Mouse (Mus musculus) hindbrain, embryonic 15.5 days (tissue): ENCODE data around the gene Cytl1. TPM values are rescaled to one million over a fixed set of nuclear protein-coding genes. Genes with fewer than 3 reads are reported as not detected.

ENCODE experiments used
- ATAC-seq: fragments of 200-750 bp; cut with Nextera tagmentation; 2 replicates; pipeline ENCODE4 v1.8.0; 2017; ENCODE audit warnings: low read depth, moderate number of reproducible peaks, moderate TSS enrichment; ENCODE audit not compliant: low FRiP score
- H3K27ac ChIP-seq: fragments of 300-500 bp; sonication (generic); replicated peaks from 2 replicates; pipeline ENCODE4 v1.5.1; 2015; ENCODE audit warnings: mild to moderate bottlenecking, inconsistent platforms
- H3K27me3 ChIP-seq: fragments of 300-500 bp; sonication (generic); 2 replicates; pipeline ENCODE4 v1.6.1; 2015; ENCODE audit warnings: control low read depth, inconsistent platforms
- H3K36me3 ChIP-seq: fragments of 300-500 bp; sonication (generic); 2 replicates; pipeline ENCODE4 v1.6.1; 2015; ENCODE audit warnings: control low read depth, inconsistent platforms
- H3K4me1 ChIP-seq: fragments of 300-500 bp; sonication (generic); replicated peaks from 2 replicates; pipeline ENCODE4 v1.6.1; 2015; ENCODE audit warnings: control low read depth, inconsistent platforms
- H3K4me2 ChIP-seq: fragments of 300-500 bp; sonication (generic); 2 replicates; pipeline ENCODE4 v1.6.1; 2015; ENCODE audit warnings: moderate library complexity, mild to moderate bottlenecking, inconsistent platforms
- H3K4me3 ChIP-seq: fragments of 300-500 bp; sonication (generic); 2 replicates; pipeline ENCODE4 v1.5.1; 2015; ENCODE audit warnings: mild to moderate bottlenecking, inconsistent platforms
- H3K9ac ChIP-seq: fragments of 300-500 bp; sonication (generic); 2 replicates; pipeline ENCODE4 v1.6.1; 2015; ENCODE audit warnings: inconsistent platforms
- H3K9me3 ChIP-seq: fragments of 300-500 bp; sonication (generic); 2 replicates; pipeline ENCODE4 v1.6.1; 2016; ENCODE audit warnings: control low read depth, inconsistent platforms
- WGBS: fragments of 180-500 bp; shearing (Covaris S2); methylation state at CpG from one replicate; pipeline ENCODE4 v1.1.7; 2015; 5-methylcytosine and 5-hydroxymethylcytosine counted together
- polyA plus RNA-seq: library from polyadenylated mRNA; unstranded; fragments of >200 nt; fragmentation: Nextera tagmentation; extraction: Ambion mirVana; gene quantifications from 2 replicates; pipeline ENCODE4 v1.2.1, GENCODE M21; 2015

The Cytl1 gene
- polyA plus RNA-seq, 1 experiment from 2014 or later, result 1.4 TPM

DNA sequence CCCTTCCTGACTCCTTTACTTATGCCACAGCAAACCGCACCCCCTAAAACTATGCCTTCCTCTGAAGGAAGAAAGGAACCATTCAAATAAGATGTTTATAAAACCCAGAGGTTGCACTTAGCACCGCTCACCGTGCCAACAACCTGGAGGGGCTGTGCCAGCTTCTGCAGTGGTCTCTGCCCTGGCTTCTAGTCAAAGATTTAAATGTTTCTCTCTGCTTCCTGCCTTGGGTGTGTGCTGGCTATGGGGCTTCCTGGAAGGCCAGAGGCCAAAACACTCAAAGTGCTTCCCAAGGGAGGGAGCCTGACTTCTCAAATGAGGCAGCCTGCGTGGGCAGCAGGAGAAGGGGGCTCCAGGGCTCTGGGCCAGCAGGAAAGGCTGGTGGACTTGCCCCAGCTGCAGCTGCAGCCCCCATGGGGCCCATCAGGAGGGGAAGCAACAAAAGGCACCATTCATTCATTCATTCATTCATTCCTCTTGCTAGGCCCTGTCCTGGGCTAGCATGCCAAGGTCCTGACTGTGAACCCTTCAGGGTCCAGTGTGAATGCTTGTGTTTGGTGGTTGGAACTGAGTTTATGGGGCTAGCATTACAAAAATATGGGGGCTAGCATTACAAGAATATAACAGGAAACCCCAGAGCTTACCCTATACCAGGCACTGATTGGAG, 10.0 kb upstream of the Cytl1 start:
- Histone ChIP-seq H3K9ac (no peak overlapping the region), H3K4me3 (no peak overlapping the region), H3K27ac (no peak overlapping the region), H3K36me3 (no peaks in the 10 kb centered on the region), H3K27me3 (no peaks in the 10 kb centered on the region), H3K4me2 (no peak overlapping the region), H3K4me1 (0 out of 2 replicates have a peak, but pooled peaks cover 8% of the 10 kb centered on the region), H3K9me3 (no peaks in the 10 kb centered on the region)
- 79% methylated on average over 4 of the region's 4 CpGs for WGBS
- ATAC-seq, result no peak

DNA sequence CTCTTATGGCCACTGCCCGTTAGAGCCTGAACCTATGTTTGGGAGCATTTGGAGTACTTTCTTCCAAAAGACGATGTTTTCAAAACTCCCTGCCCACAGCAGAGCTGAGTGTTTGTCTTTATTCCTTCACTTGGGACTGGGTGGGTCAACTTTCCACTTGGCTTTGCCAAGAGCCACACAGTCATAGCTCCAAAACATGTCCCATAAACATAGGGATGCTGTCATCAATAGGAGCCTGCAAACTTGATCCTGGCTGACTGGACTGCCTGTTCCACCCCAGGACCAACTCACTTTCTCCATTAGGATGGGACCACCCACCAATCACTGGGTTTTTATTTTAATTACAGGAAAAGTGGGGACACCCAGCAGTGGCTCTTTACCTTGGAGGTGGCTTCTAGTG, 4.5 kb upstream of the Cytl1 start:
- Histone ChIP-seq H3K9me3 (no peaks in the 10 kb centered on the region), H3K36me3 (no peaks in the 10 kb centered on the region), H3K27ac (no peak overlapping the region), H3K4me1 (no peaks in the 10 kb centered on the region), H3K4me3 (no peak overlapping the region), H3K4me2 (no peak overlapping the region), H3K27me3 (no peaks in the 10 kb centered on the region), H3K9ac (no peak overlapping the region)
- ATAC-seq, result no peak
- WGBS, result 95% methylated on average over 2 of the region's 2 CpGs

DNA sequence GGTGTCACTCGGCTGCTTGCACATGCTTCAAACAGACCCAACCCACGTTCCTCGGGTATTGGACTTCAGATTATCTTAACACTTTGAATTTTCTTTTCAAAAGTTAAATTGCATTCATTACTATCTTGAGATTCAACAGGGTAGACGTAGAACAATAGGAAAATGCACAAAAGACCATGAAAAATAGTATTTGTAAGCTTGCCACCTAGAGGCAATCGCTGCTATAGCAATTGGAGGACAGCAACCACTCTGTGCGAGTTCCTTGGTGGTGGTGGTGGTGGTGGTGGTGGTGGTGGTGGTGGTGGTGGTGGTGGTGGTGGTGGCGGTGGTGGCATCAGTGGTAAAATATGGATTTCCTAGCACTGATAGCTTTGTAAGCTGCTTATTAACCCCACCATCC, 894 bp downstream of the Cytl1 start:
- no peak overlapping the region for H3K27ac ChIP-seq
- H3K9me3 ChIP-seq, result no peaks in the 10 kb centered on the region
- WGBS, result 63% methylated on average over 7 of the region's 7 CpGs
- ATAC-seq, result no peak
- H3K36me3 ChIP-seq, result no peaks in the 10 kb centered on the region
- H3K4me3 ChIP-seq, result no peak overlapping the region
- H3K4me1 ChIP-seq, result no peaks in the 10 kb centered on the region
- H3K4me2 ChIP-seq, result no peak overlapping the region
- H3K27me3 ChIP-seq, result no peaks in the 10 kb centered on the region
- no peak overlapping the region for H3K9ac ChIP-seq

DNA sequence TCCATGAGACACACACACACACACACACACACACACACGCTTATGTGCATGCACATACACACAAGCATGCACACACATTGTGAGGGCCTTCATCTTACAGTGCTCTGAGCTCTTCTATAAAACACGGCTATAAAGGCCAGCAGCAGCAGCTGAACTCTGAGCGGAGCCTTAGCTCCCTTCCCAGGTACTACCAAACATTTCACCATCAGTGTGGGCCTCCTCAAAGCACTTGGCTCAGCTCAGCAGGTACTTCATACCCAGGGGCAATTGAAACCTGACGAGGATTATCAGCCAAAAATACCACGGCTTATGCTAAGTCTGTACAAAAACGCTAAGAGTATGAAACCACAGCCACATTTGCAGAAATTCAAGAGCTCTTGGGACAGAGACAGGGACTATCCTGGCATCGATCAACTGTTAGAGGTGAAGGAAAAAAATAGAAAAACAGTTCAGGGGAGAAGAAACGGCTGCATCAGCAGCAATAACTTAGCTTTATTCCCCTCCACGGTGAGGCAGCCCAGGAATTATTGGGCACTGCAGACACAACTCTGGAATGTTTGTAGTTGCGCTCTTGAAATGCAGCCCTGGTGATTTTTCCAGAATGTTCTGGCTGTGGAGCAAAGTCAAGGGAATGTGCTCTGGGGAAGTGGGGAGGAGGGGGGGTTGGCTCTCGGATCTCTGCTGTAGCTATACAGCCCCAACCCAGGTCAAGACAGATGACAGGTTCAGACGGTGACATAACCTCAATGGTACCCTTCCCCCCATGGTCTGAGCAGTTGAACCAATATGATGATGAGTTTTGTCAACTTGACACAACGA, 8.8 kb downstream of the Cytl1 start:
- no peak for ATAC-seq
- Histone ChIP-seq H3K9me3 (no peaks in the 10 kb centered on the region), H3K36me3 (no peaks in the 10 kb centered on the region), H3K4me3 (no peak overlapping the region), H3K4me1 (no peaks in the 10 kb centered on the region), H3K27me3 (no peaks in the 10 kb centered on the region), H3K27ac (no peak overlapping the region), H3K4me2 (no peak overlapping the region), H3K9ac (no peak overlapping the region)
- 79% methylated on average over 13 of the region's 13 CpGs for WGBS

DNA sequence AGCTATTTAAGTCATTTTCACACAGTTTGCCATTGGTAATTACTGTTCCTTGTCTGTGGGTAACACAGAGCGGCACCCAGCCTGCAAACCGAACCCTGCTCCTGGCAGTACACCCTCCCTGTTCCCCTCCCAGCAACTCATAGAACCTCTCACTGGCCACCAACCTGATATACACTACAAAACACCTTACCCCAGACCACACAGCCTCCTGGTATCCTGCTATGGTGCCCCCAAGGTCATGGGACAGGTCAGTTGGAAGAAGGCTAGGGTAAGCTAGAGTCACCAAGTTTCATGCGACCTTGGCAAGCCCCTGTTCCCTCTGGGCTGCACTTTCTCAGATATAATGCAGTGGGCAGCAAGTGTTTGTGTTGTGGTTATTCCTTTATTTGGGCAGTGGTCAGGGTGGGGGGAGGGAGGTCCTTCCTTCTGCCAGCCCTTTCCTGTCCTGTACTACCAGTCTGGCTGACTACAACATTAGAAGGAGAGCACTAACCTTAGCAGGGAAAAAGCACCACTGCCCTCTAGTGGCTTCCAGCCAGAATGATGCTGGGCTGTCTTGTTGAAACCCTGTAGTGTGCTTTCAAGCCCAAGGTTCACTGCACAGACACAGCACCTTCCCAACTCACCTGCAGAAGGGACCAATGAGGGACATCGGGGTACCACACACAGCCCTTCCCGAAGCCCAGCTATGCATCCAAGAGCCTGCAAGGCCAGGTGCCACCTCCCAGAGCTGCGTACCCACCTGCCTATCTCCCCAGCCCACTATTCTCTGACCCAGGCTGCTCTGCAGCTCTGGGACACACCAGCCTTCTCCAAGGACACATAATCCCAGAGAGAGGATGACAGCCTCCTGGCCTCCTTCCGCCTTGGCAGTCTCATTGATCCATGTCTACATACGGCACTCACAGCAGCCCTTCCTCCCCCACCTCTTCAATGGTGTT, 17.0 kb downstream of the Cytl1 start:
- peak; percentile 92 for ATAC-seq
- H3K27ac ChIP-seq, result no peak overlapping the region
- H3K9ac ChIP-seq, result no peak overlapping the region
- H3K4me3 ChIP-seq, result no peak overlapping the region
- H3K27me3 ChIP-seq, result peaks cover 4% of the 10 kb centered on the region; the same call in 1 of the 2 replicates
- WGBS, result 65% methylated on average over 8 of the region's 8 CpGs
- H3K36me3 ChIP-seq, result no peaks in the 10 kb centered on the region
- H3K4me1 ChIP-seq, result no peaks in the 10 kb centered on the region
- H3K9me3 ChIP-seq, result no peaks in the 10 kb centered on the region
- no peak overlapping the region for H3K4me2 ChIP-seq

DNA sequence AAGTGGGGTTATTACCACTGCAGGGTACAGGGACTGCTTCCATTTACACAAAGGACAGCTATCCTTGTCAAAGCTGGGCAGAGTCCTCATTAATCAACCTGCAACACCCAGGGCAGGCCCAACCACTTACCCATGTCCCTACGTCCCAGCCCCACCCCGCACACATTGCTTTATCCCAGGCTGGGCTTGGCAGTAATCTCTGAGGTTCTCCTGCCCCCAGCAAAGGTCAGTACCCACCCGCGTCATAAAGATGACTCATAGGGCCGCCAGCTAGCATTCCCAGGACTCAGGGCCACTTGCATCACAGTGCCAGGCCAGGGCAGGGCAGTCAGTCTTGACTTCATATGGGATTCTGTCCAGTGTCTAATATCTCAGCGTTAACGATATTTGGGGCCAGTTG, 18.0 kb downstream of the Cytl1 start:
- Histone ChIP-seq H3K27me3 (peaks cover 8% of the 10 kb centered on the region; the same call in 1 of the 2 replicates), H3K4me3 (no peak overlapping the region), H3K9ac (no peak overlapping the region), H3K36me3 (no peaks in the 10 kb centered on the region), H3K27ac (no peak overlapping the region), H3K4me2 (no peak overlapping the region), H3K4me1 (no peaks in the 10 kb centered on the region), H3K9me3 (no peaks in the 10 kb centered on the region)
- ATAC-seq, result no peak
- 84% methylated on average over 7 of the region's 7 CpGs for WGBS

DNA sequence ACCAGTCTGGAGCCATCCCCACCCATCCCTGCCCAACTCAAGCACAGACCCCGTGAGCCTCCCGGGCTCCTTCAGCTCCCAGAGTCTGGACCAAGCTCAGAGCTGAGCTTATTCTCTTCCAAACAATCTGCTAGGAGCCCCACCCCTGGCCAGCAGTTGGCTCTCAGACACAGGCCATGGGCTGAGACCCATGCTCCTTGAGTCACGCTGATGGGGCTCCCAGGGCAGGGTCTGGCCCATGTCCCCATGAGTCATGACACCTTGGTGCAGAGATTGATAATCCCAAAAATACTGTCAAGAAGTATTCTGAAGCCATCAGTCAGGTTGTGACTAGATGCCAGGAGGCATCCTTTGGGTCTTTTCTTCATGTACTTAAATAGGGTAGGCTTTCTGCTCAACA, 26.7 kb downstream of the Cytl1 start:
- Histone ChIP-seq H3K4me2 (no peak overlapping the region), H3K36me3 (no peaks in the 10 kb centered on the region), H3K9ac (no peak overlapping the region), H3K9me3 (no peaks in the 10 kb centered on the region), H3K27me3 (peaks cover 19% of the 10 kb centered on the region), H3K4me3 (no peak overlapping the region), H3K4me1 (no peaks in the 10 kb centered on the region), H3K27ac (no peak overlapping the region)
- 94% methylated on average over 3 of the region's 3 CpGs for WGBS
- ATAC-seq, result no peak

DNA sequence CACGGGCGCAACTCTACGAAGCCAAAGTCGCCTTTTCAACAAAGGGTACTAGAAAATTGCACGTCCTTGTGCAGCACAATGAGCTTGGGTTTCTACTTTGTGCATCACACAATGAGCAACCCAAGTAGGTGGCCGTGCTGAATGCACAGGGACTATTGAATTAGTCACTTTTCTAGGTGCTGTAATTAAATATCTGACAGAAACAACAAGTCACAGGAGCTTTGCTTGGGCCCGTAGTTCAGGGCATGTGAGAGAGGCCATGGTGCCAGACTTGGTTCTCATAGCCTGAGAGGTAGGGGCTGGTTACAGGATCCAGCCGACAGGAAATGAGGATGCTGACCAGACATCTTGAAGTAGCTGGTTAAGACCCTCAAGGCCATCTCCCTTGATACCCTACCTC, 30.5 kb downstream of the Cytl1 start:
- H3K36me3 ChIP-seq, result no peaks in the 10 kb centered on the region
- H3K4me2 ChIP-seq, result no peak overlapping the region
- WGBS, result 21% methylated on average over 8 of the region's 8 CpGs
- peaks cover 13% of the 10 kb centered on the region for H3K4me1 ChIP-seq
- H3K27ac ChIP-seq, result no peak overlapping the region
- H3K27me3 ChIP-seq, result peaks cover 26% of the 10 kb centered on the region
- H3K4me3 ChIP-seq, result no peak overlapping the region
- H3K9ac ChIP-seq, result no peak overlapping the region
- no peaks in the 10 kb centered on the region for H3K9me3 ChIP-seq
- ATAC-seq, result no peak

DNA sequence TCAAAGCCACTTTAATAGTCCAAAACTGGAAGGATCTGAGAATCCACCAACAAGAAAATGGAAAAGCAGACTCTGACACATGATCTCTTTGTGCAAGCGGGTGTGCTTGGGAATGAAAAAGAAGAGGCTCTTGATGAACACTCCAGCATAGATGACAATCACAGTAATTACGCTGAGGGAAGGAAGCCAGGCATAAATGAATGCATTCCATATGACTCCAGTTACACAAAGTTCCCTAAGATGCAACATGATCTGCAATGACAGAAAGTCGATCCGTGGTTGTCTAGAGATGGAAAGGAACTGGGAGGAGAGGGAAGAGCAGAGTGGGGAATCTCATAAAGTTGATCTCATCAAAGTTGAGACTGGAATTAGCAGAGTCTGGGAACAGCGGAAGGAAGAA, 31.9 kb downstream of the Cytl1 start:
- Histone ChIP-seq H3K27me3 (peaks cover 36% of the 10 kb centered on the region), H3K36me3 (no peaks in the 10 kb centered on the region), H3K27ac (no peak overlapping the region), H3K4me2 (no peak overlapping the region), H3K9me3 (no peaks in the 10 kb centered on the region), H3K4me3 (no peak overlapping the region), H3K9ac (no peak overlapping the region), H3K4me1 (peaks cover 13% of the 10 kb centered on the region)
- 86% methylated on average over 5 of the region's 5 CpGs for WGBS
- no peak for ATAC-seq

DNA sequence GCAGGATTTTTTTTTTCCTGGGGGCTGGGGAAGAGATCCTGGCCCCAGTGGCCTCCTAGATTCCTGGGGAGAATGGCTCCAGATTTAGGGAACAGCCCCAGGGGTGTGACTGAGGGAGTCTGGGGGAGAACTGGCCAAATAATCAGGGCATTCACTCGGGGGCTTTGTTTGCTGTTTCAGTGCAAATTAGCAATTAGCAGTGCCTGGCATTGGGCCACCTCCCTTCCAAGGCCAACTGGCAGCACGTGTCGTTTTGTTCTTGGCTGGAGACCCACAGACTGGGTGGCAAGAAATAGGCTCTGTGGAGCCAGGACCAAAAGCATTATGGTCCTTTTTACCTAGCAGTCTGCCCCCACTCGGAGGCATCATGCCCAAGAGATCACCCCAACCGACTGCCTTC, 33.7 kb downstream of the Cytl1 start:
- no peak overlapping the region for H3K9ac ChIP-seq
- peak; percentile 84 for ATAC-seq
- 10% methylated on average over 5 of the region's 5 CpGs for WGBS
- H3K4me2 ChIP-seq, result no peak overlapping the region
- no peaks in the 10 kb centered on the region for H3K9me3 ChIP-seq
- H3K27me3 ChIP-seq, result peaks cover 51% of the 10 kb centered on the region
- no peak overlapping the region for H3K4me3 ChIP-seq
- peaks cover 13% of the 10 kb centered on the region for H3K4me1 ChIP-seq
- H3K27ac ChIP-seq, result no peak overlapping the region
- no peaks in the 10 kb centered on the region for H3K36me3 ChIP-seq

DNA sequence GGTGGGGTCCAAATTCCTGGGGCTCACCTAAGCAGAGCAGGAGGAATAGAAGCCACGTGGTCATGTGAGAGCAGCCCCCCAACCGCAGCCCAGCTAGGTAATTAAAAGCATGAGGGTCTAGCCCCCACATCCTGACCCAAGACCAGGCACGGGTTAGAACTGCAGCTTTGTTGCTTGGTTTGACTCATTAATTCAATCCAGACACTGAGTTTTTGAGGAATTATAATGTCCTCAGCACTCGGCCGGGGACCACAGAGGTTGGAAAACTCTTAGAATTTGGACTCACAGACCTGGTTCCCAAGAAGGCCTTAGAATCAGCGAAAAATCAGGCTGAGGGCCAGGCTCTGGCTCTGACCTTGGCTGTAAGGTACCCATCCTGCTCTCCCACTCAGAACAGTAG, 35.6 kb downstream of the Cytl1 start:
- peaks cover 13% of the 10 kb centered on the region for H3K4me1 ChIP-seq
- no peaks in the 10 kb centered on the region for H3K36me3 ChIP-seq
- no peak overlapping the region for H3K9ac ChIP-seq
- H3K4me3 ChIP-seq, result no peak overlapping the region
- H3K4me2 ChIP-seq, result no peak overlapping the region
- ATAC-seq, result no peak
- no peak overlapping the region for H3K27ac ChIP-seq
- 93% methylated on average over 6 of the region's 6 CpGs for WGBS
- no peaks in the 10 kb centered on the region for H3K9me3 ChIP-seq
- H3K27me3 ChIP-seq, result peaks cover 45% of the 10 kb centered on the region

DNA sequence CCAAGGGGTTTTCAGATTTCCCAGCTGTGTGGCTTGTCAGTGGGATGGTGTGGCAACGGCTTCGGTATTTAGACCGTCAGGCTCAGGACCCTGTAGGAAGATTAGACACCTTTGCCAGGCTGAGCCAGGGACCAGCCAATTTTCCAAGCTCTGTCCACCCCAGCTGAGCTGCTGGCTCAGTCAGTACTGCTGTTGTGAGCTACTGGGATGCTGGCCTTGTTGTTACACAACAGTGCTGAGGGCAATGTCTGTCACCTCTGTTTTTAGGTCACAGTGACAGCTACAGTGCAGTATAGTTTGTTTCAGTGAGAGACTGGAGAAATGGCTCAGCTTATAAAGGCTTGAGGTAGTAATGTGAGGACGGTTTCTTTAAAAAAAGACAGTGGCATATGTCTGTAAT, 38.7 kb downstream of the Cytl1 start:
- Histone ChIP-seq H3K4me1 (peaks cover 6% of the 10 kb centered on the region), H3K27me3 (peaks cover 33% of the 10 kb centered on the region), H3K9ac (no peak overlapping the region), H3K9me3 (no peaks in the 10 kb centered on the region), H3K4me3 (no peak overlapping the region), H3K4me2 (no peak overlapping the region), H3K27ac (no peak overlapping the region), H3K36me3 (no peaks in the 10 kb centered on the region)
- no peak for ATAC-seq
- 91% methylated on average over 4 of the region's 4 CpGs for whole genome bisulfite sequencing
